Mouse (Mus musculus): ENCODE measurements around the gene Gm17332. TPM values are rescaled to one million over a fixed set of nuclear protein-coding genes. Genes with fewer than 3 reads are reported as not detected.
"Not testable (repeated sequence)": the region's sequence is repeated elsewhere in the genome, so short reads cannot be mapped to it uniquely, and the experiment has no call there.

Gm17332 gene
- polyA plus RNA-seq, 1 experiment from 2014 or later: not detected

- H3K9me3 ChIP-seq (replicated peaks); H3K27ac ChIP-seq (replicated peaks); H3K27me3 ChIP-seq (replicated peaks); H3K4me3 ChIP-seq (replicated peaks); H3K36me3 ChIP-seq; ATAC-seq (ENCODE audit: low FRiP score); H3K4me2 ChIP-seq; H3K9ac ChIP-seq (replicated peaks); H3K4me1 ChIP-seq: not testable (repeated sequence)
- 59% methylated on average over 4 of the region's 4 CpGs for WGBS
Observed at GRCm38 (mm10) chr11:31133726-31134125, 48.5 kb downstream of the Gm17332 start.

Other genes with a start within 250 kb of the Gm17332 start
- 11.7 and 12.3 TPM in 2 replicates for gene Erlec1, start 228.1 kb downstream of the Gm17332 start, polyA plus RNA-seq (2015; fragmentation: Nextera tagmentation; extraction: Ambion mirVana)
- 30.1 and 32.6 TPM in 2 replicates for gene Chac2, start 196.1 kb downstream of the Gm17332 start, polyA plus RNA-seq (2015; fragmentation: Nextera tagmentation; extraction: Ambion mirVana)
- 1.2 and 2.8 TPM in 2 replicates for gene Stc2, start 187.6 kb upstream of the Gm17332 start, polyA plus RNA-seq (2015; fragmentation: Nextera tagmentation; extraction: Ambion mirVana)